Mouse (Mus musculus): ENCODE data around the gene Sh3gl2. TPM values are rescaled to one million over a fixed set of nuclear protein-coding genes. Genes with fewer than 3 reads are reported as not detected.

The Sh3gl2 gene
- polyA plus RNA-seq, 1 experiment from 2014 or later: 66.1 TPM

DNA sequence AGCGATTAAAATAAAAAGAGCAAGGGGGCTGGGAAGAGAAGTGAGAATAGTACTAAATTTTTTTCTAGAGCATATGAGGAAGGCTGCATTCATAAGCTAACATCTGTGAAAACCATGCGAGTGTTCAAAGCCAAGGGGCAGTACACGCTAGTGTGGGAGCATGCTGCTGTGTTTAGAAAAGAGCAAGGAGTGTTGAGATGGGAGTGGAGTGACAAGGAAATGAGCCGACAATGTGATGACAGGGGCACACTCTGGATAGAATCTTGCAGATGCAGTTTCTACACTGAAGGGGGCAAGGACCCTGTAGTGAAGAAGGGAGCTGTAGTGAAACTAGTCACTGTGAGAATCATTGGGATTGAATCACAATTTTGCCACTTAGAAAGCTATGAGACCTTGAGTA, 481.2 kb downstream of the Sh3gl2 start:
- ATAC-seq (ENCODE audit: low FRiP score, low TSS enrichment): no peak
- H3K4me3 ChIP-seq (replicated peaks; ENCODE audit: low read depth, low read length): no peak overlapping the region
- WGBS: 83% methylated on average over 4 of the region's 4 CpGs

More for the DNA sequence above, 481.2 kb downstream of the Sh3gl2 start:
- H3K9ac ChIP-seq (replicated peaks; ENCODE audit: low read length): no peak overlapping the region
- H3K27me3 ChIP-seq (ENCODE audit: control insufficient read depth, insufficient read depth, low read length): no peaks in the 10 kb centered on the region
- H3K36me3 ChIP-seq (ENCODE audit: control insufficient read depth, insufficient read depth, low read length): no peaks in the 10 kb centered on the region
- no peaks in the 10 kb centered on the region for H3K9me3 ChIP-seq (ENCODE audit: control insufficient read depth, low read length)
- no peak for DNase-seq
- no peaks in the 10 kb centered on the region for H3K4me1 ChIP-seq (ENCODE audit: control insufficient read depth, insufficient read depth, low read length)
- no peak overlapping the region for H3K4me2 ChIP-seq (ENCODE audit: low read length)
- no peak overlapping the region for H3K27ac ChIP-seq (replicated peaks; ENCODE audit: low read depth, low read length)

Measured in midbrain, embryonic 14.5 days (tissue).